Mouse (Mus musculus): Measurements from ENCODE around the gene Ints13.

GRCm38 (mm10) chr6:146521456-146522245, 56.0 kb downstream of the Ints13 start:
- TF ChIP-seq E2F4 (IDR thresholded peaks at IDR 0.05; ENCODE audit: insufficient read depth) (no peak), POLR2A (IDR thresholded peaks at IDR 0.05; ENCODE audit: insufficient read length, low read depth) (no peak), MAX (IDR thresholded peaks at IDR 0.05; ENCODE audit: low read depth) (no peak), CEBPB (IDR thresholded peaks at IDR 0.05; ENCODE audit: insufficient read depth, poor library complexity, severe bottlenecking) (no peak), USF1 (IDR thresholded peaks at IDR 0.05; ENCODE audit: low read depth) (no peak), TCF12 (IDR thresholded peaks at IDR 0.05; ENCODE audit: insufficient read depth, poor library complexity, severe bottlenecking) (no peak)
